Mouse (Mus musculus): ENCODE results near the gene Setdb2.

DNA sequence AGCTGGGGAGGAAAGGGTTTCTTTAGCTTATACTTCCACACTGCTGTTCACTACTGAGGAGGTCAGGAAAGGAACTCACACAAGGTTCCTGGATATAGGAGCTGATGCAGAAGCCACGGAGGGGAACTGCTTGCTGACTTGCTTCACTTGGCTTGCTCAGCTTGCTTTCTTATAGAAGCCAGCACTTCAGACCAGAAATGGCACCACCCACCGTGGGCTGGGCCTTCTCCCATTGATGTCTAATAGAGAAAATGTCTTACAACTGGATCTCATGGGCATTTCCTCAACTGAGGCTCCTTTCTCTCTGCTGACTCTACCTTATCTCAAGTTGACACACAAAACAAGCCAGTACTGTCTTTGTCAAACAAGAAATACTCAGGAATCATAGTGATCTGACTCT is 6.8 kb downstream of the Setdb2 start:
- no peak for TF ChIP-seq POLR2A (IDR thresholded peaks at IDR 0.05; ENCODE audit: borderline replicate concordance, low read depth, low read length)
- TF ChIP-seq CTCF (IDR thresholded peaks at IDR 0.05; ENCODE audit: low read depth, low read length) = no peak
